Mouse (Mus musculus) right cerebral cortex, postnatal 4 days (tissue): ENCODE data around the gene Dcbld2.

Experiments used
- DNase-seq: peaks from one replicate; pipeline ENCODE4 v3.0.0-alpha.2; 2022

The Dcbld2 gene

DNA sequence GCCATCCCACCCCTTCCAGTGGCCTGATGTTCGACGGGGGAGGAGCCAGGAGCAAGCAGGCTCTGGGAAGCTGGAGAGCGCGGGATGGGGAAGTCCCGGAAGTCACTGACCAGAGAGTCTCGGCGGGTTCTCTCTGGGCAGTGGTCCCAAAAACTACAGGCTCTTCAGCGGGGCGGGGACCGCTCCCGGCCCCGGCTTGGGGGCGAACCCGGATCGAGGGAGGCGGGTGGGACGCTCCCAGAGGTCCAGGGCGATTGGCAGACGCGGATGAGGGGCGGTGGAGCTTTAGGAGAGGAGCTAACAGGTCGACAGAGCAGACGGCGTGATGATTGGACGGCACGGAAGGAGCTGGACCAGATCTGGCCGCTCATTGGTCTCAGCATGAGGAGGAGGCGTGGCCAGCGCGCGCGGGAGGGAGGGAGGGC, at the start of gene Dcbld2:
Dcbld2 (plus strand) TSS at position 382 of the 425 bp plus-strand sequence.
- DNase-seq = peak; percentile 95

DNA sequence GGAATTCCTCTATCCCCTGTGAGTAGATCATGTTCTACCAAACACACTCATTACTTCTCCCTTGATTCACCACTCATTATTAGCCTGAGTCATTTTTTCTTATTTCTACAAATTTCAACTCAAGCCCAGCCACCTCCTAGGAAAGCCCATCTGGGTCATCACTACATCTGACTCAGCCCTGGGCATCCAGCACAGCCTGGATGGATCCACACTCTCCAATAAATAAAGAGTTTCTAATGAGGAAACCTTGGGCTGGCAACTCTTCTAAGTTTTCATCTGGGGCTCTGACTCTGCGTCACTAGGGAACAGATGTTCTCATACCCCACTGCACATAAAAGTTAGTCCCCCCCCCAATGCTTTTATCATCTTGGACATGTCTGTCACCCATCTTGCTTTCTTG, 31.1 kb upstream of the Dcbld2 start:
- DNase-seq = no peak

DNA sequence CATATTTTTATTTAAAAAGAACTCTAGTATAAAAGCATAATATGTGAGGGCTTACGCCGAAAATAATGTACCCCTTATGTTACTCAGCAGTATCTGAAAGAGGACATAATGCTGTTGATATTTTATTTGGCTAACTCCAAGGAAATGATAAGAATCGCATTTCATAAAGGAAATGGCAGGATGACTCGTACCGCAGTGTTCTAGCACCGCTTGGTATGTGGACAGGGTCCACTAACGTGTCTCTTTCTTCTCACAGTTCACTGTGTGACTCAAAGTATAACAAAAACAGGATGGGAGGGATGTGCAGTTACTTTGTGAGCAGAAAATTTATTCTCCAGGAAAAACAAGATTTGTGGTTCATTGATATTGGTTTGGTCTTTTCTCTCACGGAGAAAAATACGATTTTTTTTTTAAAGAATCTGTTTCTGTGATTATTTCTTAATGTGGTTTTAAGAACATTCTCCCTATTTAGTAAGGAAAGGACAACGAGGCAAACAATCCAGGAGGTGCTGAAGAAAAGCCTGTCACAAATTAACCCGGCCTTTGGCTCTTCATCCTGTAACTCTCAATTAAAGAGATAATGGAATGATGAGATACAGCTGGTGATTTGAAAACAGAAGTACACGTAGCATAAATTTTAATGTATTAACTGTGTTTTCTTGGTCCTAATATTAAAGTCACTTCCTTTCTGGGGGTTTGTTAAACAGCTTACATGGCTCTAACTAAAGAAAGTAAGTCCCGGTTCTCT, 30.3 kb upstream of the Dcbld2 start:
- DNase-seq = no peak

DNA sequence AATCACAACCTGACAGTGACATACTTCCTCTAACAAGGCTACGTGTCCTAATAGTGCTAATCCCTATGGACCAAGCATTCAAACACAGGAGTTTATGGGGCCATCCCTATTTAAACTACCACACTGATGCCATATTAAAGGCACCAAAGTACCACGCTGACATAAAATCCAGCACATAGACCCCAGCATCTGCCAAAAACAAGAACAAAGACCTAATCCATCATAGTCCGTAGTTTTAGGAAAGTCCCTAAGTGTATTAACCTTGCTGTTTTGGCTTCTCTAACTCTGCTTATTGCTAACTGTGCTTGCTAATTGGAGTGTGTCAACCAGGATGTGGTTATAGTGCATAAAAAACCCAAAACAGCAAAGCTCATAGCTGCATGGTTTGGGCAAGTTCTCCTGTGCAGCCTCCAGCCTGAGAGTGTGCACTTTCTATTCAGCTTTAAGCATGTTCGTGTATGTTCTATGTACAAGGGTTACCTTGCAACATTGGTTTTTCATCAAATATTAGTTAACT, 21.9 kb upstream of the Dcbld2 start:
- no peak for DNase-seq

DNA sequence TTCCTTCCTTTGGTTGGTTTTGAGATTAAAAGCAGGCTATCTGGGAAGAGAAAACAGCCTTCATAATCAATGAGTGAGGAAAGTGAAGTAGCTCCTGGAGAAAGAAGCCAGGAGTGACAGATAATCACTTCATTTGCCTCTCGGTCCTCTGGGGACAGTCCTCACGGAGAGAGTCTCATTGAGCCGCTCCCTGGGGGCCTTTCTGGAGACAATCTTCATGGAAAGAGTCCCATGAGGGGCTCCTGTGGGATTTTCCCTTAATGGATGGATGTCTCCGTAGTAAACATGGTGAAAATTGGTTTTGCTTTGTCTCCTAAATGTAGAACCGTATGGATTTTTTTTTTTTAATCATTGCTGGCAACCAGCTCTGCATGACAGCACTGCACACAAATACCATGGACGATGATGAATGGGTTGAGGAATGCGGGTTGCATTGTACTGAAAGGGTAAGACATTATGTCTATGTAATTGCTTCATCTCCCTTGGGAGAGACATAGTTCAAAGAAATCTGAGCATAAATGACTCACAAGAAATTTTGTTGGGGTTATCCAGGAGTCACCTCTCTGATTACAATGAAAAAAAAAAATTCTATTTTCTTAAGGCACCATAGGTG, 19.0 kb upstream of the Dcbld2 start:
- no peak for DNase-seq

DNA sequence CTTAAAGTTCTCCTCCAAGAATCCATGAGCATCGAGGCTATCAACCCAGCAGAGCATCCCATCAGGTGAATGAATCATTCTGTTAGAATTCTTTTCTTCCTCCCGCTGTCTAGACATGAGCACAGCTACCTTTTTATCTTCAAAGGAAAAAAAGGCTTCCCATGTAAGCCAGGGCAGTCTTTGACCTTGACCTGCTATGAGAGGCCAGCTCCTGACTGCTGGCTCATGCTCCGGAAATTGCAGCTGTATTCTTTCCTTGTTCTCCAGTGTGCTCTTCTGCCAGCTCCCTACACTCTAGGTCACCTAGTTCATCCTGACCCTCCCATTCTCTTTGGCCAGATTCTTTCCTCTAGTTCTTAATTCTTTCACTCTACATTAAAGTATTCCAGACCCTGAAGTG, 15.2 kb upstream of the Dcbld2 start:
- DNase-seq = no peak

DNA sequence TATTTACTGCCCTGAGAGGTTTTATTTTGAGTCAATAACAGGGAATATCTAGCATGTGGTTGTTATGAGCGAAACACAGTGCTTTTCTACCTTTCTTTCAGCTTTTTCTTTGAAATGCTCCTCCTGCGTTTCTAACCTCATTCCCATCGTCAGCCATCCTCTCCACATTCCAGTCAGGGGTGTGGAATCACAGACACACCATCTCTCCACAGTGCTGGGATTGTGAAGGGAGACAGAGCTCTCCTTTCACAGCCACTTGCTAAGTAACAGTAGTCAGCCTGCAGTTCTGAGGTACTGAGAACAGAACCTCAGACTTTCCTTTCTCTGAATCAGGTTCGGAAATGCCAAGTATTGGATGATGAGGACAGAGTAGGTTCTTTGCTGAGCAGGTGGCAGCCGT, 14.1 kb upstream of the Dcbld2 start:
- DNase-seq = no peak

DNA sequence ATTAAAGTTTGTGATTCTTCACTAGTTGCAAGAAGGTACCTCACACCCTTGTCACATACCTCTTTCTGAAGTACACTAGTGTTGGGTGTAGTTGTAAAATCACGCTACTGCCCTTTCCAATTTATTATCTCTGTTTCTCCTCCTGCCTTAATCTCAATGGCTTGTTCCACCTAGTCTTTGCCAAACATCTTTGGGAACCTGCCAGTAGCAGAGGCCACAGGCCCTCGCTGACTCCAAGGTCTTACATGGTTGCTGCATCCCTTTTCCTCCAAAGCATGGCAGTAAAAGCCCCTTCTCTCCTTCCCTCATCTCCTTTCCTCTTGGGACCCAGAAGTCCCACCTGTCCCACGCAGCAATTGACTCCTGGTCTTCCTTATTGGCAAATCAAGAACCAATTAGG, 9.6 kb upstream of the Dcbld2 start:
- no peak for DNase-seq

DNA sequence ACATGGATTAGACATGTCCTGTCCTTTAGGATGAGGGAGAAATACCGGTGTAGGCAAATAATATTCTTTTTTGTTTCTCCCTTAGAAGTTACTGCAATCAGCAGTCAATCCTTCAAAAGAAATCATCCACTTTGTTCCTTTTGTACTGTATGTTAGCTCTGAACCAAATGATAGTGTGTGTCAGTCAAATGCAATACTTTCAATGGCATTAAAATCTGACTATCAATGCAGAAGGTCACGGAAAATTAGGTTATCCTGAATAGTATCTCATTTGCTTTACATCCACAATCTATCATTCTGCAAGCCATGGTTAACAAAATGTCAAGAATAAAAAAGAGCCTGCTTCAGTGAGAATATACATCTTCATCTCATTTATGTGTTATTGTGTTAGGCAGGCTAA, 7.2 kb upstream of the Dcbld2 start:
- no peak for DNase-seq

DNA sequence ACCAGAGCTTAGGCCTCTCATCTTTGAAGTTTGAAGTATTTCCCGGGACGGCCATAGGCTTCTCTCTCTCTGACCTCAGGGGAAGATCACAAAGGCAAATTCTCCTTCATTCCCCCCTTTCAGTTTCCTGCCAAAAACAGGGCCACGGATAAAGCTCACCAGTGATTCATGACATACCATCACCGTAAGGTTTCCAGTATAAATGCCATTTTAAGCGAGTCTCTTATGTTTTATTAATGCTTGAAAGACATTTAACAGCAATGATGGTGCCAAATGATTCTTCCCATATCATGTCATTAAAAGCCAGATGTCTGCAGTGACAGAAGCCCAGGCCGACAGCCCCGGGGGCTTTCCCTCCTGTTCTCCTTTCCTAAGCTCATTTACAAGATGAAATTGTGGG, 3.6 kb upstream of the Dcbld2 start:
- DNase-seq = no peak

DNA sequence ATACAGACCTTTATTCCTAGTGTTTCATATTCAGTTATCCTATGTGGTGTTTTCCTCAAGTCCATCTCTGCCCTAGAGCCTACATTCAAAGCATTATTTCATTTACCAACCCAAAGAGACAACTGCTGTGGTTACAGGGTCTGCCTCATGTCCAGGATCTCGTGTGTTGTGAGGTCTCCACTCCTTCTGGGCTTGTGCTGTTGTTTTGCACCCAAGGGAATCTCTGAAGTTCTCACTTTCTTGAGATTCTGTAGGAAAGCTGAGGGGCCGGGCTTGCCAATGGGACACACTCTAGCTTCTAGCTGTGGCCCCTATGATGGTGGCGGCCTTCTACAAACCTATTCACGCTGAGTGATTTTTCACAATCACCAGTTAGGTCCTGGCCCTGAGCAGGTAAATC, 3.0 kb upstream of the Dcbld2 start:
- DNase-seq = no peak

DNA sequence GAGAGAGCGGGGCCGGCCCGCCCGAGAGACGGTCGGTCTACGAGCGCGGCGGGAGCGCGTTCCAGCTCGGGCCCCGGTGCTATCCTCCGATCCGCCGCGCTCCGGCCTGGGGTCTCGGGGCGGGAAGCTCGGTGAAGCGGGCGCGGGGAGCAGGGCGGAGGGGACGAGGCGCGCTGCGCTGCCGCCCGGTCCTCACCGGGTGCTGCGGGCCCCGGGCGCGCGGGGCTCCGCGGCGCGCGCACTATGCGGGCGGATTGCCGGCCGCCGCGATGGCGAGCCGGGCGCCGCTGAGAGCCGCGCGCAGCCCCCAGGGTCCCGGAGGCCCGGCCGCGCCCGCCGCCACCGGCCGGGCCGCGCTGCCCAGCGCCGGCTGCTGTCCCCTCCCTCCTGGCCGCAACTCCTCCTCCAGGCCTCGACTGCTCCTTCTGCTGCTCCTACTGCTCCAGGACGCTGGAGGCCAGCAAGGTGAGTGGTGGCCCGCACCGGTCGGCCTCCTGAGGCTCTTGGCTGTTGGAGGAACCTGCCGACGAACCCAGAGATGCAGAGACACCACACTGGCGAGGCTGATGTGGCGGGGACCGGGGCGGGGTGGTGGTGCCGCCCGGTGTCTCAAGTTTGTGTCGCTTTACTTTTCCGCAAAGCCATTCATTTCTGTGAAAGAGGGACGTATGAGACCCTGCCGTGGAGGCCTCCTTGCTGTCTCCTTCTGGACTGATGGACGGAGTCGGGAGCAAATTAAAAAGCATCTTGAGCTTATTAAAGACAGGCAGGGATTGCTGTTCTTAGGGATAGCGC, 441 bp downstream of the Dcbld2 start:
- peak; percentile 34 for DNase-seq

DNA sequence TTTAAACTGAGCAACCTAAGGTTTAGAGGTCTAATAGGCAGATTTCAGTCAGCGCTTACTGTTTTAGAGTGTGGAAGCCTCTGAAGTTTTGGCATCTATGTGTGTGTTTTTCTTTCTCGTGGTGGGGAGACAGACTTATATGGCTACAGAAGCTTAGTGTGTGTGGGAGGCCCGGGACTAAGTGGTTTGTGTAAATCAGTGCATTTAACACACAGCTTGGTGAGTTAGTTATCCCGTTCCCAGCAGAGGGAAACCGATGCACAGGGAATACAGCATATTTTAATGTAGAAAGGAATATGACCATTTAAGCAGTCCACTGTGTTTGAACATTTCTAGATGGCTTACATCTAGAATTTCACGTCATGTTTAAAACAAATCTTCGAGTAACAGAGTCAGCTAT, 1.6 kb downstream of the Dcbld2 start:
- no peak for DNase-seq

DNA sequence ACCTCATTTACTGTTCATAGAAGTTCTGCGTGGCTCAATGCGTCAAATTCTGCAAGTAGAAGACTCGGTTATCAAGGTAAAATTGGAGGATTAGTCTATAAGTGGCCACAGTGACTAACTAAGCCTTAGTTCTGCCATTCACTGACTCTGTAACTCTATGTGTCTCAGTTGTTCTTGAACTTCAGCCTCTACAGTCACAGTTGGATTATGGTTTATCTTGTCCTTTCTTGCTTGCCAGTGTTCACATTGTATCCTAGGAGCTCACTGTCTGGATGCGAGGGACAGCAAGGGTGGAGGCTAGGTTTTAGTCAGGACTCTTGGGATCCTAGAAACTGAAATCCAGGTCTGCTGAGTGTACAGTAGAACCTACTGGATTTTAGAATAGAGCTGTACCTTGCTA, 6.6 kb downstream of the Dcbld2 start:
- no peak for DNase-seq

DNA sequence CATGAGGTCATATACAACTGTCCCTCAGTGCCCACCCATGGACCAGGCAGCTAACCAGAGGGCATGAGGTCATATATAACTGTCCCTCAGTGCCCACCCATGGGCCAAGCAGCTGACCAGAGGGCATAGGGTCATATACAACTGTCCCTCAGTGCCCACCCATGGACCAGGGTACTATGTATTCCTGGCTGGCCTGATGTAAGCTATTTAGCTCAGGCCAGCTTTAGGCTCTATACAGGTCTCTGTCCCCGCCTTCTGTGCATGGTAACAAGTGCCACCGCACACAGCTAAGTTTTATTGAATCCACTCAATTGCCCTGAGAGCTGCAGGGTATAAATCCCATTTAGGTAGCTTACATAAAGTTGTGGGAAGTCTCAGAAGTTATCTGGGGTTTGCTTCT, 7.3 kb downstream of the Dcbld2 start:
- DNase-seq = no peak

DNA sequence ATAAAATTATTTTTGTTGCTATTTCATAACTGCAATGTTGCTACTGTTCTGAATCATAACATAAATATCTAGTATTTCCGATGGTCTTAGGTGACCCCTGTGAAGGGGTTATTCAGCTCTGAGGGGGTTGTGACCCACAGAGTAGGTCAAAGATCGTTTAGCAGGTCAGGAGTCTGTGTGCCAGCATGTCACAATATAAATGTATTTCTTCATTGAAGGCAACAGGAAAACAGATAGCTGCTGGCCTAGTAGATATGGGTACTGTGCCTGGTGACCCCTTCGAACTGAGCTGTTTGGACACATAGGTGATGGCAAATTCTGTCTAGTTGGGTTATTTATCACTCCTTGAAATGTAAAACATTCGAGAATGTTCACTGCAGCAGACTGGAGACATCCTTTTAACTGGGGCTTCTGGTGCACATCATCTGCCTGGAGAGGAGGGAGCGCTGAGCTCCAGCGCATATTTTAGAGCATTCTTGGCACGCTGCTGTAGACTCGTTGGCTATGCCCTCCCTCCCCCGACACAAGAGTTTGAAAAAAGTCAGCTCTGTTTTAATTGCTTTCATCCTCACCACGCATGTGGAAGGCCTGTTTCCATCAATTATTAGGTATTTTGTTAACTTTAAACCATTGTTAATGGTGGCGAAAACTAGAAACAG, 13.6 kb downstream of the Dcbld2 start:
- DNase-seq = no peak

DNA sequence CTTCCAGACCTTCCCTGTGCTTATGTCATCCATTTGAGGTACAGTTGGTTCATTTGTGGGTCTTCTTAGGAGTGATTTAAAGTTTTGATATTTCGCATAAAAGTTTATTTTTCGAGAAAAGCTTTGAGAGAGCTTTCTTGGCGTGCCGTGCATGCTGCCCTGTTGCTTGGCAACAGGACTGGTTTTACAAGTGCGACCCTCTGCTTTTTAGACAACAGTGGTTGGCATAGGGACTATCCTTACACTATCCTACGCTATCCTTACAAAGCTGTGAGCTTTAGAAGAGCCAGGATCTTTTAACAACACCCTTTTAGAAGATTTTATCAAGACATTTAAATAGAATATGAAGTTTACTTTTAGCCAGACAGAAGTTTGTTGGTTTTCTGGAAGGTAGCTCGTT, 22.0 kb downstream of the Dcbld2 start:
- DNase-seq = no peak

DNA sequence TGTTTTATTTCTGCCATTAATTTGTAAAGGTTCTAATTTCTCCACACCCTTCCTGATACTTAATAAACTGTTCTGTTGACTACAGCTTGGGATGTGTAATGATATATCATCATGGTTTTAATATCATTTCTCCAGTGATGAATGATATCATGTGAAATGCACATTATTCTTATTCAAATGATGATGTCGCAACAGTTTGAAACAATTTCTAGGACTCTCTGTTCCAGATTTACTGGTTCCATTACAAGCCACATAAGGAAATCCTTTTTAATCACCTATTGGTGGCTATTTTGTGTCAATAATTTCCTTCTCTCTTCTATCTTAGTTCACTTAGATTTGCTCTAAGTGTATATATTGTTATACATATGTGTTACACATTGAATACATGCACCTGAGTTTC, 24.1 kb downstream of the Dcbld2 start:
- no peak for DNase-seq

DNA sequence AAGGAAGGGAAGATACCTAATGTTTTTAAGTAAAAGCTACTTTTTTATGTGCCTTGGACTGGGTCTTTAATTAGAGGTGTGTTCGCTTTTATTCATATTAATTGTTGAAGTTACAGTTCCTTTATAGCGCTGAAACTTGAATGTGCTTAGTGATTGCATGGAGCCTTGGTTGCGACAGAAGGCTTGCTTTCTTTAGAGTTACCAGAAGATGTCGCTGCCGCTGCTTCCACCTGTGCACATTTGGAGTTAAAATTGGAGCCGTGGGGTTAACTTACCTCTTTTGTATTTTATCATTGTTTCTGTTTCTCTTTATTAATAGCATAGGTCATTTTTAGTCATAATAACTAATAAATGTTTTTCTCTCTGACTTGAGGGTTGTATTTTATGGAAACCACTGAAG, 36.5 kb downstream of the Dcbld2 start:
- DNase-seq = no peak

DNA sequence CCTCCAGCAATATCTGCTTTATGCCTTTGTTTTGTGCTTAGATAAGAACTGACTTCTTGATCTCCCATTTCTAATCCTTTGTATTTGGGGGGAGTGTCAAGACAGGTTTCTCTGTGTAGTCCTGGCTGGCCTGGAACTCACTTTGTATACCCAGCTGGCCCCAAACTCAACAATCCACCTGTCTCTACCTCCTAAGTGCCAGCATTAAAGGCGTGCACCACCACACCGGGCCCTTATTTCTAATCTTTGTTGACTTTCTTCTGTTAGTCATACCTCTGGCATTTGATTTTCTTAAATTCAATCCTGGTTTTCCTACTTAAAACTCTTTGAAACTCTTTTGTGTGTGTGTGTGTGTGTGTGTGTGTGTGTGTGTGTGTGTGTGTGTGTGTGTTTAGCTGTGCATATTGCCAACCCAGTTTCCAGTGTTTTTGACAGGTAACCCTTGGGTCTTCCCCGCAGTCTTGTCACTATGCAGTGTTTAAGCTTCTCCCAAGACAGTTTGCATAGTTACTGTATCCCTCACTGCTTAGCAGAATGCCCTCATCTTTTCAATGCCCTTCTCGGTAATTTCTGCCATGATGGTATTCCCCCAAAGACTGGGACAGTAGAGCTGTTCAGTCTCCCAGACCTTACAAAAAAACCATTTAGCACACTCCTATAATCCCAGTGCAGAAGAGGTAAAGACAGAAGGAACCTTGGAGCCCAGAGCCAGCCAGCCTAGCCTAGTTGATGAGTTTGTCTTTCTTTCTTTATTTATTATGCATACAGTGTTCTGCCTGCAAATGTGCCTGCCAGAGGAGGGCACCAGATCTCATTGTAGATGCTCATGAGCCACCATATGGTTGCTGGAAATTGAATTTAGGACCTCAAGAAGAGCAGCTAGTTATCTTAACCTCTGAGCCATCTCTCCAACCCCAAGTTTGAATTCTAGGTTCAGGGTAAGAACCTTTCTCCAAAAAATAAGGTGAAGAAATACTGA, 38.3 kb downstream of the Dcbld2 start:
- DNase-seq = no peak

DNA sequence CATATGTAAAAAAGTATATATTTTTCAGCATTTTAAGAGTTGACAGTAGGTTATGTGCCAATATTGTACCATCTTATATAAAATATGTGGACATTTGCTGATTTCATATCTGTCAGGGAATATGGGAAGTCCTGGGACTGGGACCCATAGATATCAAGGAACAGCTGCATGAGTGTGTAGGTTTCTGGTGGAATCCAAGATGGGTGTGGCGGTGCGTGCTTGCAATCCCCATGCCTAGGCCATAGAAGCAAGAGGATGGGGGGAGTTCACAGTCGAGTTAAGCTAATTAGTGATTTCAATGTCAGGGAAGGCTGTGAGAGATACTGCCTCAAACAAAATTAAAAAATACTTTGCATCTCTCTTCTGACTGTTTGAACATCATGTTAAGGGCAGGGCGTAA, 40.8 kb downstream of the Dcbld2 start:
- no peak for DNase-seq

DNA sequence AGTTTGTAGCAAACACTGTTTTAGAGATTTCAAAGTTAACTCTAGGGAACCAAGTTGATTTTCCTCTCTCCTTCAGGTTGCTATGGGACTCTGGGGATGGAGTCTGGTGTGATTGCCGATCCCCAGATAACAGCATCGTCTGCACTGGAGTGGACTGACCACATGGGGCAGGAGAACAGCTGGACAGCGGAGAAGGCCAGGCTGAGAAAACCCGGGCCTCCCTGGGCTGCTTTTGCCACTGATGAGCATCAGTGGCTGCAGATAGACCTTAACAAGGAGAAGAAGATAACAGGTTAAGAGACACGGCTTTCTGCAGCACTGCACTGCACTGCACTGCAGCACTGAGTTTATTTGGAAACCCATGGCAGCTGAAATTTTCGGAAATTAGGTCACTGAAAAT, 42.4 kb downstream of the Dcbld2 start:
- no peak for DNase-seq
